ENCODE assay signal across 8 mouse cellular contexts in genomic region chr3:133543101-133544020, GRCm38 (mm10). TPM values are rescaled to one million over a fixed set of nuclear protein-coding genes. Genes with fewer than 3 reads are reported as not detected.
DNase-seq lines count a peak whose midpoint lies in the region; ATAC-seq lines count a peak whose summit lies in the region.

No protein-coding gene starts in this region.

- H3K9ac ChIP-seq in heart, embryonic 11.5 days (ENCODE audit: low read depth, low read length) = peak overlapping the region; percentile 91
- H3K9ac ChIP-seq in kidney, embryonic 16.5 days (replicated peaks; ENCODE audit: low read length) = peak overlapping the region; percentile 88
- H3K9ac ChIP-seq in liver, embryonic 15.5 days = peak overlapping the region; percentile 67
- H3K9ac ChIP-seq in neural tube, embryonic 13.5 days = peak overlapping the region; percentile 84

- under 1% methylated on average over 21 of the region's 21 CpGs for WGBS in heart, embryonic 11.5 days (ENCODE audit: insufficient replicate concordance)
- WGBS in kidney, embryonic 16.5 days = under 1% methylated on average over 21 of the region's 21 CpGs
- WGBS in liver, embryonic 15.5 days (ENCODE audit: insufficient replicate concordance) = 0% methylated on average over 21 of the region's 21 CpGs
- WGBS in neural tube, embryonic 13.5 days = under 1% methylated on average over 21 of the region's 21 CpGs

- no peaks in the 10 kb centered on the region for H3K9me3 ChIP-seq in heart, embryonic 11.5 days (replicated peaks; ENCODE audit: control insufficient read depth, low read length)
- H3K9me3 ChIP-seq in kidney, embryonic 16.5 days (ENCODE audit: low read length) = no peaks in the 10 kb centered on the region
- H3K9me3 ChIP-seq in liver, embryonic 15.5 days (replicated peaks) = no peaks in the 10 kb centered on the region
- H3K9me3 ChIP-seq in neural tube, embryonic 13.5 days = no peaks in the 10 kb centered on the region

- H3K36me3 ChIP-seq in heart, embryonic 11.5 days (ENCODE audit: control insufficient read depth, insufficient read depth, low read length) = no peaks in the 10 kb centered on the region
- H3K36me3 ChIP-seq in kidney, embryonic 16.5 days (ENCODE audit: insufficient read depth, low read length) = peaks cover 4% of the 10 kb centered on the region; the same call in 1 of the 2 replicates
- 0 out of 2 replicates have a peak, but pooled peaks cover 3% of the 10 kb centered on the region for H3K36me3 ChIP-seq in liver, embryonic 15.5 days (replicated peaks)
- peaks cover 4% of the 10 kb centered on the region for H3K36me3 ChIP-seq in neural tube, embryonic 13.5 days

- peak overlapping the region; percentile 88 for H3K27ac ChIP-seq in heart, embryonic 11.5 days (ENCODE audit: low read depth, low read length)
- H3K27ac ChIP-seq in kidney, embryonic 16.5 days (ENCODE audit: low read length) = peak overlapping the region; percentile 95
- H3K27ac ChIP-seq in liver, embryonic 15.5 days (replicated peaks) = peak overlapping the region; percentile 87
- H3K27ac ChIP-seq in neural tube, embryonic 13.5 days (replicated peaks) = peak overlapping the region; percentile 96

- H3K4me2 ChIP-seq in heart, embryonic 11.5 days = peak overlapping the region; percentile 77
- H3K4me2 ChIP-seq in kidney, embryonic 16.5 days (replicated peaks; ENCODE audit: low read depth, low read length) = peak overlapping the region; percentile 61
- peak overlapping the region; percentile 80 for H3K4me2 ChIP-seq in liver, embryonic 15.5 days
- peak overlapping the region; percentile 67 for H3K4me2 ChIP-seq in neural tube, embryonic 13.5 days

- no peaks in the 10 kb centered on the region for H3K4me1 ChIP-seq in heart, embryonic 11.5 days (ENCODE audit: control insufficient read depth, insufficient read depth, low read length)
- peaks cover 15% of the 10 kb centered on the region for H3K4me1 ChIP-seq in kidney, embryonic 16.5 days (ENCODE audit: insufficient read depth, low read length)
- H3K4me1 ChIP-seq in liver, embryonic 15.5 days (replicated peaks) = peaks cover 6% of the 10 kb centered on the region
- H3K4me1 ChIP-seq in neural tube, embryonic 13.5 days (replicated peaks) = peaks cover 37% of the 10 kb centered on the region

- no peaks in the 10 kb centered on the region for H3K27me3 ChIP-seq in heart, embryonic 11.5 days (ENCODE audit: control insufficient read depth, insufficient read depth, low read length)
- H3K27me3 ChIP-seq in kidney, embryonic 16.5 days (ENCODE audit: insufficient read depth, low read length) = no peaks in the 10 kb centered on the region
- H3K27me3 ChIP-seq in liver, embryonic 15.5 days = peaks cover 8% of the 10 kb centered on the region; the same call in 1 of the 2 replicates
- H3K27me3 ChIP-seq in neural tube, embryonic 13.5 days = no peaks in the 10 kb centered on the region

- peak overlapping the region; percentile 82 for H3K4me3 ChIP-seq in heart, embryonic 11.5 days (ENCODE audit: low read depth, low read length)
- H3K4me3 ChIP-seq in kidney, embryonic 16.5 days (ENCODE audit: low read length) = peak overlapping the region; percentile 82
- H3K4me3 ChIP-seq in liver, embryonic 15.5 days (replicated peaks) = peak overlapping the region; percentile 69
- H3K4me3 ChIP-seq in neural tube, embryonic 13.5 days = peak overlapping the region; percentile 82

- DNase-seq in 3134 (ENCODE audit: extremely low read depth, insufficient read length, low spot score) (peak; percentile 52), MN1 (ENCODE audit: low spot score) (peak; percentile 21)
- peak; percentile 40 to 48 for DNase-seq in cerebellum, postnatal 25 days
- DNase-seq in thymus, postnatal 4 days = peak; percentile 64

- ATAC-seq in heart, embryonic 11.5 days (replicated peaks; ENCODE audit: insufficient number of reproducible peaks, low FRiP score, low TSS enrichment) = no peak
- no peak for ATAC-seq in kidney, embryonic 16.5 days (ENCODE audit: low FRiP score, low TSS enrichment)
- ATAC-seq in liver, embryonic 15.5 days (ENCODE audit: insufficient read depth) = peak; percentile 5; the same call in 1 of the 2 replicates
- ATAC-seq in neural tube, embryonic 13.5 days (ENCODE audit: low read depth) = peak; percentile 5

RNA-seq across cellular contexts. Expression of gene Tet2, which starts 1.6 kb away (rescaled TPM):
- polyA plus RNA-seq in heart, embryonic 11.5 days (2014; fragmentation: Nextera tagmentation; extraction: Ambion mirVana) = 14.1 and 19.4 TPM in 2 replicates
- 17.0 and 19.6 TPM in 2 replicates for polyA plus RNA-seq in kidney, embryonic 16.5 days (2015; fragmentation: Nextera tagmentation; extraction: Ambion mirVana)
- 2.8 and 3.4 TPM in 2 replicates for polyA plus RNA-seq in liver, embryonic 15.5 days (2015; fragmentation: Nextera tagmentation; extraction: Ambion mirVana)
- 18.2 and 19.8 TPM in 2 replicates for polyA plus RNA-seq in neural tube, embryonic 13.5 days (2015; fragmentation: Nextera tagmentation; extraction: Ambion mirVana)

Comparison
In these comparisons a context has a peak if more than half of its experiments do, and no peak if none do; other contexts are left out.
1. ATAC-seq: peak in liver, embryonic 15.5 days (single experiment) and neural tube, embryonic 13.5 days (single experiment); none in heart, embryonic 11.5 days (single experiment) and kidney, embryonic 16.5 days (single experiment).
2. Peak in every context shown above with its lines, with median percentiles within 50 percentile points of each other: DNase-seq, H3K27ac ChIP-seq, H3K4me2 ChIP-seq, H3K4me3 ChIP-seq and H3K9ac ChIP-seq.